Mouse (Mus musculus) urinary bladder, postnatal 10 days (tissue): ENCODE data around the gene Fmnl3.
A peak's percentile ranks its signal among the peaks of the same experiment; 100 is the strongest.

Experiments used
- DNase-seq: peaks from one replicate; pipeline ENCODE4 v3.0.0; 2022; ENCODE audit warnings: low spot score

Gene Fmnl3

DNA sequence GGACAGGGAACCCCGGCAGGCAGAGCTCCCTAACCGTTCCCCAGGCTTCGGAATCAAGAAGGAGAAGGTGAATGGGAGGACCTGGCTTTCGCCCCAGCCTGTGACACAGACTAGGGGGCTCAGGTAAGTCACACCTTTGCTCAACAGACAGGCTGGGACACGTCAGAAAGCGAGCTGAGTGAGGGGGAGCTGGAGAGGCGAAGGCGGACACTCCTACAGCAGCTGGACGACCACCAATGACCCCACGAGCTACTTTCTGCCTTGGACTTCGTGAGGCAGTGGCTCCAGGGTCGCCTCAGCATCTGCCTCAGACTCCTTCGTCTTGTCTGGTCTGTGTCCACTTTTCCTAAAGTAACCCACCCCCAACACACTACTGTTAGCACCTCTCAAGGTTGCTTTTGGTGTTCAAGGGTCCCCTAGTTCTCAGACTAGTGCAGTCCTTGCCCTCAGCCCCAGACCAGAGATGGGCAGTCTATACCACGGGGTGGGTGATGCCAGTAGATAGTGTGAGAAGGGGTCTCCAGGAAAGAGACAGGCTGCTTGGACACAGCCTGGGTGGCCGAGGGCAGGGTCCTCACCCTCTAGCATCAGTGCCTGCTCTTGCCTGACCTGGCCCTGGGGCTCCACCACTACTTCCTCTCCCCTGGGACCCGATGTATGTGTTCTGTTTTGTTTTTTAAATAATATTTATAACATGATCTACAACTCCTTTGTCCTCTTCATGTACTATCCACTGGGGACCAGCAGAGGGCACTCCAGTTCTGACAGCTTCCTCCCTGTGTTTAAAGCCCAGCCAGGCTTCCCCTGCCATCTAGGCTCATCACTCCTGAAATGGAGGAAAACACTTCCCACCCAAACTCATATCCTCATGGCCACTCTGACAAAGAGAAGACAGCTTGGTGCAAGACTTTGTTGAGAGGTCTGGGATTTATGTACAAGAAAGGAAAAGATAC, 53.7 kb downstream of the Fmnl3 start:
- no peak for DNase-seq

- DNase-seq: no peak
Measured at GRCm38 (mm10) chr15:99314891-99315290, 55.4 kb downstream of the Fmnl3 start.

GRCm38 (mm10) chr15:99310617-99311016, 59.7 kb downstream of the Fmnl3 start:
- no peak for DNase-seq

DNA sequence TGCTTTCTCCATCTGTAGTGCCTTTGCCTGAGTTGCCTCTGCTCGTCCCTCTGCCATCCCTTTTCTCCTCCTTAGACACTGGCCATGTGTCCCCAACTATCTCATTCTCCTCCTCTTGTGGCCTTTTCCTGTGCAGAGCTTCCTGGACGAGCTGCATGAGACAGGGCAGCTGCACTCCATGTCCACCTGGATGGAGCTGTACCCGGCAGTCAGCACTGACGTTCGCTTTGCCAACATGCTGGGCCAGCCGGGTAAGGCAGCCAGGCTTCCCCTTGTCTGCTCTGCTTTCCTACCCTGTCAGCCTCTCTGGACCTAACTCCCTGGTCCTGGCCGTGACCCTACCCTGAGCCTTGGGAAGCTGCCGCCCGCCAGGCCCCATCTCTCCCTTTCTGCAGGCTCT, 60.7 kb downstream of the Fmnl3 start:
- no peak for DNase-seq

- no peak for DNase-seq
Measured at GRCm38 (mm10) chr15:99307476-99307875, 62.8 kb downstream of the Fmnl3 start.

DNA sequence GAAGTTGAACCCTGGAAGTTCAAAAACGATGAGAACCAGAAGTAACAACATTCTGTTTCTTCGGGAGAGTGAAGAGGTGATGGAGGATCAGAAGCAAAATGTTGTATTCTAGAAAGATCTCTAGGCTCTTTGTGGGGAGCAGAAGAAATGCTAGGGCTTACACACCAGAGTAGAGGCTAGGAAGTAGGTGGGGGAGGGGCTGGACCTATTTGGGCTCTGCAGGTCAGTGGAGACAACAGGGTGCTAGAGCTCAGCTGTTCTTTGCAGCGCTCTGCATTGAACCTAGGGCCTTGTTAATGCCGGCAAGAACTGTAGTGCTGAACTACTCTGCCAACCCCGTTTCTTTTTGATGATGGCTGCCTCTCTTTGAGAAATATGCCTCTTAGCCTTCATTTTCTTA, 74.1 kb downstream of the Fmnl3 start:
- DNase-seq: no peak

- DNase-seq: no peak
Measured at GRCm38 (mm10) chr15:99295484-99295981, 74.7 kb downstream of the Fmnl3 start, which contains the start of gene Fam186b. Gene Fam186b, minus strand, starts transcription at chr15:99295888.

DNA sequence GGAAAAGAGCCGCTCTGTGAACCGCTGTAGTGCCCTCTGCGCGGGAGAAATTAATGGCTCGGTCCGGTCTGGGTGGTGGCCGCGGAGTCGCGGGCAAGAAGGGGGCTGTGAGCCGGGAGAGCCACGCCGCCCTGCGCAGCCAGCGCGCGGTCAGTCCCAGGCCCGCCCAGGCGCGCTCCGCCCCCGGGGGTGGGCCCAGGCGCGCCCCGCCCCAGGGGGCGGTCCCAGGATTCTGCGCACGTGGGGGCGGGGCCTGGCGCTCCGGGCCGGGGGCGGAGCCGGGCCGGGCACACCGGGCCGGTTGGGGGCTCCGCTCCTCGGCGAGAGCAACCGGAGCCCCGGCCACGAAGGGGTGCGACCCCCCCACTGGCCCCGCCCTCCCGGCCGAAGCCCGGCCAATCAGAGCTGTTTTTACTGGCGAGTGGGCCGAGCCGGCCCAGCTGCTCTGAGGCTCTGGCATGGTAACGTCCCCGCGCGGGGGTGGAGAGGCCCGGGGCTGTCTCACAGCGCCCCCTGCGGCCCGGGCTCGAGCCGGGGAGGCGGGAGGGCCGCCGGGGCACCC, 75.4 kb downstream of the Fmnl3 start, which contains the start of gene Prpf40b:
Prpf40b (plus strand) TSS at position 275 of the 562 bp plus-strand sequence.
- DNase-seq: peak; percentile 84

GRCm38 (mm10) chr15:99294287-99294686, 76.0 kb downstream of the Fmnl3 start:
- DNase-seq: no peak

DNA sequence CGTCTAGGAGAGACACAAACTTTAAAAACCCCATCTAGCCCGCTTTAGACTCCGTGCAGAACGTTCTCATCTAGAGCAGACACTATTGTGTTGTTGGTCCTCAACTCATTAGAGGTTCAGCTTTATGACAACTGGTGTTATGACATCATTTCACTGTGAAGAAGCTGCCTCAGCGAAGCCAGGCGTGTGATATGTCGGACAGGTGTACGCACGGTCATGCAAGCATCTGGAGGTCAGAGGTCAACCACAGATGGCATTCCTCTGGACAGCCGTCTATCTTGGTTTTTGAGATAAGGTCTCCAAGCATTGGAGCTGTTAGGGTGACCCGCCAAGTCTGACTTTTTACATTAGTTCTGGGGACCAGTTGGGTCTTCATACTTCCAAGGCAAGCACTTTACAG, 79.7 kb downstream of the Fmnl3 start:
- no peak for DNase-seq

GRCm38 (mm10) chr15:99285189-99285535, 85.1 kb downstream of the Fmnl3 start:
- DNase-seq: no peak

DNA sequence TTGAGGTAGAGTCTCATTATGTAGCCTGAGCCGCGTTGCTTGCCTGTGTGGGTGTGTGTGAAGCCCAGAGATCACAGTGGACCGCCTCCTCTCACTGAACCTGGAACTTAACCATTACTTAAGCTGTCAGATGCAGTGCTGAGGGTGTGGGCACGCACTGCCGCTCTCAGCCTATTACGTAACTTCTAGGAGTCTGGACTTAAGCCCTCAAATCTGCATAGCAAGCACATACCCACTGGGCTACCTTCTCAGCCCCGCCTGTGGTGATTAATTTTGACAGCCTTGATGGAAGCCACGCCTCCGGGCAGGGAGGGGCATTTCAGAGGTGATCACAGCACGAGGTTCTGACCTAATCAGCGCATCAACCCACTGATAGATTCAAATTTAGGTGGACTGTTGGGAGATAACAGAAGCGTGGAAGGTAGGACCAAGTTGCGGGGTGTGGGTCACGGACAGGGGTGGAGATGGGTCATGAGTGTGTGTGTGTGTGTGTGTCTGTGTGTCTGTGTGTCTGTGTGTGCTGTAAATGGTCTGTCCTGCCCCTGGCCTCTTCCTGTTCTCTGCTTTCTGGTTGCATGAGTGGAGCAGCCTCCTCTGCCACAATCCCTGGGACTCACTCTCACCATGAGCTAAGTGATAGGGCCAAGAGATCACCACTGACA, 85.6 kb downstream of the Fmnl3 start:
- no peak for DNase-seq

DNA sequence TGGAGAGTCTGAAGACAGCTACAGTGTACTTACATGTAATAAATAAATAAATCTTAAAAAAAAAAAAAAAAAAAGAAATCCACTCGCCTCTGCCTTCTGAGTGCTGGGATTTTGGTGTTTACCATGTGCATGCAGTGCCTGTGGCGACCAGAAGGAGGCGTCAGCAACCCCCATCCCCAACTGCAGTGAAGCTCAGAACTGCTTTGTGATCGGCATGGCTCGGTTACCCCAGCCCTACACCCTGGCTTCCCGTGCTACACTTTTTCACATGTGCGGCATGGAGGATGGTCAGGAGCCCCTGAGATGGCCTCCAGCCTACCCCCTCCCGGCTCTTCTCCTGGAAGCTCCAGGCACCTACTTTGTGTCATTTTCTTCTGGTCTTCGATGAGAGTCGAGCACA, 86.8 kb downstream of the Fmnl3 start:
- DNase-seq: no peak

GRCm38 (mm10) chr15:99278271-99278670, 92.0 kb downstream of the Fmnl3 start:
- no peak for DNase-seq

DNA sequence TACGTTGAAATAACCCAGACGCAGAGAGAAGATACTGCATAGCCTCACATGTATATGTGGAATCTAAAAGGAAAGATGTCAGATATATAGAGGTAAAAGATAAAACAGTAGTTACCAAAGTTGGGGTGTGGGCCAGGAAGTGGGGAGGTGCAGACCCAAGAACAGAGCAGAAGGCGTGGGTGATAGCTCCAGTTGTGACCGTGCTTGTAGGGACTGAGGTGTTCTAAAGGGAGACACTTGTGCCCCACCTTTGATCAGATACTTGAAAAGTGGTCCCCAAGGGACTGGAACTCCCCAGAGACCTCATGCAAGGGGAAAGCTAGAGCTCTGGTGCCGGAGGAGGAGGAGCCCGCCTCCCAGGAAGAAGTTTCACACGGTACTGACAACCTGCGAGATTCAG, 94.2 kb downstream of the Fmnl3 start:
- DNase-seq: no peak
